Comparison of ENCODE assay signal across 8 mouse cellular contexts in genomic region chr2:156145486-156146130, GRCm38 (mm10). TPM values are rescaled to one million over a fixed set of nuclear protein-coding genes. Genes with fewer than 3 reads are reported as not detected.
DNase-seq lines count a peak whose midpoint lies in the region; ATAC-seq and TF ChIP-seq lines count a peak whose summit lies in the region.
"Had no signal": no experiment of that assay in that cellular context is flagged by ENCODE, and none has a peak within 500 bp of the region (broad histone marks: within the 10 kb centered on the region; RNA-seq: fewer than 3 reads in every experiment).

No protein-coding gene starts in this region.

- peak overlapping the region; percentile 86; the same call in 1 of the 2 replicates for H3K4me2 ChIP-seq in kidney, postnatal 0 days (ENCODE audit: low read length)
- H3K4me2 ChIP-seq in embryonic facial prominence, embryonic 14.5 days (ENCODE audit: low read depth, low read length) = peak overlapping the region; percentile 82
- H3K4me2 ChIP-seq in hindbrain, embryonic 15.5 days = peak overlapping the region; percentile 84
- peak overlapping the region; percentile 67 for H3K4me2 ChIP-seq in midbrain, embryonic 16.5 days (ENCODE audit: low read length)

- H3K27me3 ChIP-seq in kidney, postnatal 0 days (ENCODE audit: insufficient read depth, low read length) = no peaks in the 10 kb centered on the region
- H3K27me3 ChIP-seq in embryonic facial prominence, embryonic 14.5 days (replicated peaks; ENCODE audit: control insufficient read depth, insufficient read depth, low read length) = no peaks in the 10 kb centered on the region
- H3K27me3 ChIP-seq in hindbrain, embryonic 15.5 days = no peaks in the 10 kb centered on the region
- no peaks in the 10 kb centered on the region for H3K27me3 ChIP-seq in midbrain, embryonic 16.5 days (ENCODE audit: control insufficient read depth, insufficient read depth, low read depth, low read length)

- ATAC-seq in kidney, postnatal 0 days (replicated peaks; ENCODE audit: low FRiP score, low read depth) = no peak
- no peak for ATAC-seq in embryonic facial prominence, embryonic 14.5 days (ENCODE audit: low read depth)
- ATAC-seq in hindbrain, embryonic 15.5 days (ENCODE audit: low FRiP score, low read depth) = no peak
- ATAC-seq in midbrain, embryonic 16.5 days = no peak
- no peak for ATAC-seq in activated CD4-positive, CD25-positive, alpha-beta regulatory T cell, adult 4 months

- no peak overlapping the region for H3K9ac ChIP-seq in kidney, postnatal 0 days (ENCODE audit: low read depth, low read length)
- H3K9ac ChIP-seq in embryonic facial prominence, embryonic 14.5 days (ENCODE audit: low read depth, low read length) = no peak overlapping the region
- H3K9ac ChIP-seq in hindbrain, embryonic 15.5 days = no peak overlapping the region
- H3K9ac ChIP-seq in midbrain, embryonic 16.5 days (ENCODE audit: low read depth, low read length) = no peak overlapping the region

- H3K4me1 ChIP-seq in kidney, postnatal 0 days (replicated peaks; ENCODE audit: insufficient read depth, low read length) = peaks cover 3% of the 10 kb centered on the region; the same call in 1 of the 2 replicates
- H3K4me1 ChIP-seq in embryonic facial prominence, embryonic 14.5 days (ENCODE audit: control insufficient read depth, insufficient read depth, low read length) = peaks cover 4% of the 10 kb centered on the region; the same call in 1 of the 2 replicates
- peaks cover 23% of the 10 kb centered on the region for H3K4me1 ChIP-seq in hindbrain, embryonic 15.5 days (replicated peaks)
- H3K4me1 ChIP-seq in midbrain, embryonic 16.5 days (ENCODE audit: control insufficient read depth, insufficient read depth, low read length) = peaks cover 13% of the 10 kb centered on the region

- H3K27ac ChIP-seq in kidney, postnatal 0 days = no peak overlapping the region
- no peak overlapping the region for H3K27ac ChIP-seq in embryonic facial prominence, embryonic 14.5 days (replicated peaks; ENCODE audit: low read depth, low read length)
- H3K27ac ChIP-seq in hindbrain, embryonic 15.5 days (replicated peaks) = no peak overlapping the region
- H3K27ac ChIP-seq in midbrain, embryonic 16.5 days (ENCODE audit: low read length) = no peak overlapping the region

- no peaks in the 10 kb centered on the region for H3K9me3 ChIP-seq in kidney, postnatal 0 days (replicated peaks; ENCODE audit: low read length)
- H3K9me3 ChIP-seq in embryonic facial prominence, embryonic 14.5 days (ENCODE audit: control insufficient read depth, low read length) = no peaks in the 10 kb centered on the region
- no peaks in the 10 kb centered on the region for H3K9me3 ChIP-seq in hindbrain, embryonic 15.5 days
- H3K9me3 ChIP-seq in midbrain, embryonic 16.5 days (replicated peaks; ENCODE audit: control insufficient read depth, low read length, poor library complexity, severe bottlenecking) = no peaks in the 10 kb centered on the region

- TF ChIP-seq CTCF in kidney, postnatal 0 days (IDR thresholded peaks at IDR 0.05; ENCODE audit: low read depth) = no peak

- 60% methylated on average over 11 of the region's 11 CpGs for WGBS in kidney, postnatal 0 days
- WGBS in embryonic facial prominence, embryonic 14.5 days = 57% methylated on average over 11 of the region's 11 CpGs
- 62% methylated on average over 11 of the region's 11 CpGs for WGBS in hindbrain, embryonic 15.5 days
- WGBS in midbrain, embryonic 16.5 days = 71% methylated on average over 11 of the region's 11 CpGs

- H3K36me3 ChIP-seq in kidney, postnatal 0 days (ENCODE audit: insufficient read depth, low read length) = peaks cover 26% of the 10 kb centered on the region
- peaks cover 43% of the 10 kb centered on the region for H3K36me3 ChIP-seq in embryonic facial prominence, embryonic 14.5 days (ENCODE audit: control insufficient read depth, insufficient read depth, low read length)
- peaks cover 39% of the 10 kb centered on the region for H3K36me3 ChIP-seq in hindbrain, embryonic 15.5 days
- peaks cover 17% of the 10 kb centered on the region for H3K36me3 ChIP-seq in midbrain, embryonic 16.5 days (ENCODE audit: control insufficient read depth, insufficient read depth, low read length)

- no peak for DNase-seq in kidney, postnatal 0 days (ENCODE audit: low spot score)
- DNase-seq in kidney, adult 18-20 months = no peak
- no peak for DNase-seq in embryonic facial prominence, embryonic 14.5 days (ENCODE audit: low spot score)
- DNase-seq in ovary, postnatal 14 days (ENCODE audit: low spot score) = no peak
- DNase-seq: cerebellum, adult 9-11 months had no signal

- no peak overlapping the region for H3K4me3 ChIP-seq in kidney, postnatal 0 days (replicated peaks; ENCODE audit: low read depth, low read length)
- peak overlapping the region; percentile 85; the same call in 1 of the 2 replicates for H3K4me3 ChIP-seq in embryonic facial prominence, embryonic 14.5 days (ENCODE audit: low read depth, low read length)
- peak overlapping the region; percentile 93; the same call in 1 of the 2 replicates for H3K4me3 ChIP-seq in hindbrain, embryonic 15.5 days
- H3K4me3 ChIP-seq in midbrain, embryonic 16.5 days (ENCODE audit: low read depth, low read length) = no peak overlapping the region

RNA-seq across cellular contexts. Expression of gene Nfs1, which starts 1.6 kb away (rescaled TPM):
- polyA plus RNA-seq in kidney, postnatal 0 days (2015; fragmentation: Nextera tagmentation; extraction: Ambion mirVana) = 60.5 and 64.0 TPM in 2 replicates
- polyA plus RNA-seq in embryonic facial prominence, embryonic 14.5 days (2014; fragmentation: Nextera tagmentation; extraction: Ambion mirVana) = 36.0 and 40.8 TPM in 2 replicates
- 33.9 and 35.2 TPM in 2 replicates for polyA plus RNA-seq in hindbrain, embryonic 15.5 days (2015; fragmentation: Nextera tagmentation; extraction: Ambion mirVana)
- polyA plus RNA-seq in midbrain, embryonic 16.5 days (2015; fragmentation: Nextera tagmentation; extraction: Ambion mirVana) = 35.3 and 37.6 TPM in 2 replicates
- 10 to 100 TPM; 40.6 to 45.9 TPM for polyA plus RNA-seq in activated CD4-positive, CD25-positive, alpha-beta regulatory T cell, adult 4 months (2017; shearing (Covaris generic))

RNA-seq across cellular contexts. Expression of gene Romo1, which starts 1.8 kb away (rescaled TPM):
- polyA plus RNA-seq in kidney, postnatal 0 days (2015; fragmentation: Nextera tagmentation; extraction: Ambion mirVana) = 524 and 529 TPM in 2 replicates
- 411 and 416 TPM in 2 replicates for polyA plus RNA-seq in embryonic facial prominence, embryonic 14.5 days (2014; fragmentation: Nextera tagmentation; extraction: Ambion mirVana)
- polyA plus RNA-seq in hindbrain, embryonic 15.5 days (2015; fragmentation: Nextera tagmentation; extraction: Ambion mirVana) = 439 and 455 TPM in 2 replicates
- polyA plus RNA-seq in midbrain, embryonic 16.5 days (2015; fragmentation: Nextera tagmentation; extraction: Ambion mirVana) = 381 and 383 TPM in 2 replicates
- polyA plus RNA-seq in activated CD4-positive, CD25-positive, alpha-beta regulatory T cell, adult 4 months (2017; shearing (Covaris generic)) = 100 to 1,000 TPM; 150 to 165 TPM

RNA-seq across cellular contexts. Expression of gene Gm28036, which starts 18.7 kb away (rescaled TPM):
- polyA plus RNA-seq in kidney, postnatal 0 days (2015; fragmentation: Nextera tagmentation; extraction: Ambion mirVana) = 8.0 and 11.9 TPM in 2 replicates
- 10.6 and 15.7 TPM in 2 replicates for polyA plus RNA-seq in embryonic facial prominence, embryonic 14.5 days (2014; fragmentation: Nextera tagmentation; extraction: Ambion mirVana)
- 16.0 and 19.6 TPM in 2 replicates for polyA plus RNA-seq in hindbrain, embryonic 15.5 days (2015; fragmentation: Nextera tagmentation; extraction: Ambion mirVana)
- polyA plus RNA-seq in midbrain, embryonic 16.5 days (2015; fragmentation: Nextera tagmentation; extraction: Ambion mirVana) = 21.8 and 22.3 TPM in 2 replicates
- polyA plus RNA-seq in activated CD4-positive, CD25-positive, alpha-beta regulatory T cell, adult 4 months (2017; shearing (Covaris generic)) = 1 to 10 TPM; 6.0 to 8.8 TPM

RNA-seq across cellular contexts. Expression of gene Rbm12, which starts 33.8 kb away (rescaled TPM):
- 17.6 and 18.9 TPM in 2 replicates for polyA plus RNA-seq in kidney, postnatal 0 days (2015; fragmentation: Nextera tagmentation; extraction: Ambion mirVana)
- polyA plus RNA-seq in embryonic facial prominence, embryonic 14.5 days (2014; fragmentation: Nextera tagmentation; extraction: Ambion mirVana) = 26.2 and 27.7 TPM in 2 replicates
- 17.7 and 23.0 TPM in 2 replicates for polyA plus RNA-seq in hindbrain, embryonic 15.5 days (2015; fragmentation: Nextera tagmentation; extraction: Ambion mirVana)
- 26.2 and 30.1 TPM in 2 replicates for polyA plus RNA-seq in midbrain, embryonic 16.5 days (2015; fragmentation: Nextera tagmentation; extraction: Ambion mirVana)
- polyA plus RNA-seq in activated CD4-positive, CD25-positive, alpha-beta regulatory T cell, adult 4 months (2017; shearing (Covaris generic)) = 10 to 100 TPM; 16.2 to 18.7 TPM

RNA-seq across cellular contexts. Expression of gene Cpne1, which starts 33.8 kb away (rescaled TPM):
- polyA plus RNA-seq in kidney, postnatal 0 days (2015; fragmentation: Nextera tagmentation; extraction: Ambion mirVana) = 43.1 and 44.9 TPM in 2 replicates
- 34.3 and 35.4 TPM in 2 replicates for polyA plus RNA-seq in embryonic facial prominence, embryonic 14.5 days (2014; fragmentation: Nextera tagmentation; extraction: Ambion mirVana)
- polyA plus RNA-seq in hindbrain, embryonic 15.5 days (2015; fragmentation: Nextera tagmentation; extraction: Ambion mirVana) = 26.9 and 28.7 TPM in 2 replicates
- polyA plus RNA-seq in midbrain, embryonic 16.5 days (2015; fragmentation: Nextera tagmentation; extraction: Ambion mirVana) = 23.2 and 25.8 TPM in 2 replicates
- 10 to 100 TPM; 46.1 to 54.1 TPM for polyA plus RNA-seq in activated CD4-positive, CD25-positive, alpha-beta regulatory T cell, adult 4 months (2017; shearing (Covaris generic))

Comparison
In these comparisons a context has a peak if more than half of its experiments do, and no peak if none do; other contexts are left out.
1. H3K4me3 ChIP-seq: peak in embryonic facial prominence, embryonic 14.5 days (single experiment) and hindbrain, embryonic 15.5 days (single experiment); none in kidney, postnatal 0 days (single experiment) and midbrain, embryonic 16.5 days (single experiment).
2. Peak in every context shown above with its lines, with median percentiles within 50 percentile points of each other: H3K4me2 ChIP-seq.